Mouse (Mus musculus) brain, embryonic 14.5 days (tissue): ENCODE measurements around the gene Strbp. TPM values are rescaled to one million over a fixed set of nuclear protein-coding genes. Genes with fewer than 3 reads are reported as not detected.

Source experiments
- DNase-seq: peaks from one replicate; pipeline ENCODE4 v3.0.0-alpha.2; 2011; ENCODE audit warnings: low read depth
- CTCF ChIP-seq: fragments of 200-500 bp; IDR thresholded peaks from 2 replicates; pipeline ENCODE4 v1.5.1; 2012; ENCODE audit warnings: inconsistent platforms, mild to moderate bottlenecking, moderate library complexity, borderline replicate concordance; ENCODE audit not compliant: insufficient read depth, insufficient read length; ENCODE audit errors: extremely low read depth
- POLR2A ChIP-seq: fragments of 200-500 bp; IDR thresholded peaks from 2 replicates; pipeline ENCODE4 v1.6.1; 2012; ENCODE audit warnings: mild to moderate bottlenecking, inconsistent platforms, borderline replicate concordance; ENCODE audit not compliant: poor library complexity, insufficient read depth, insufficient read length, severe bottlenecking; ENCODE audit errors: extremely low read depth
- polyA plus RNA-seq: library from polyadenylated mRNA; depleted of rRNA; stranded (reverse); fragments of >200 nt; gene quantifications from 2 replicates; pipeline ENCODE4 v1.2.3, GENCODE M21; 2012; rRNA removed

Strbp gene
- polyA plus RNA-seq = 63.9 and 79.6 TPM in 2 replicates

GRCm38 (mm10) chr2:37703230-37703954 lies at the start of gene Strbp:
Strbp (minus strand) TSS chr2:37703859.
- DNase-seq = peak; percentile 98
- TF ChIP-seq CTCF = no peak
- TF ChIP-seq POLR2A = peak; percentile 87

DNA sequence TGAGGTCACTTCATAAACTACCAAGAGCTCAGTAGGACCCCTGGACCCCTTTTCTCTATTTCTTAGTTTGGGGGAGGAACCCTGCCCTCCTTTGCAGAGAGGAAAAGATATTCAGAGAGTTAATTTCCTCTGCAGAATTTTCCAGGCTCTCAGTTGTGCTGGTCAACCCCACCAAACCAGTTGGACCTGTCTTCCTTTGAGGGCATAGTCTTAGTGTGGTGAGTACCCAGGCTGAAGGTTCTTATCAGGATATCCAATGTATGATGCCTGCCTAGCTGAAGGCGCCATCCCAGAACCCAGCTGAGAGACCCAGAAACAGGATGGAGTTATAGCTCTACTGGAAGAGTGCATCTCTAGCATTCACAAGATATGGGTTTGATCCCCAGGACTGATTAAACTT lies 47.5 kb upstream of the Strbp start:
- TF ChIP-seq CTCF (no peak), POLR2A (no peak)

GRCm38 (mm10) chr2:37749323-37749722 lies 45.7 kb upstream of the Strbp start:
- no peak for TF ChIP-seq POLR2A
- TF ChIP-seq CTCF = no peak
- no peak for DNase-seq

More for the DNA sequence above, 47.5 kb upstream of the Strbp start:
- DNase-seq = no peak

- peak; percentile 69 for DNase-seq
- TF ChIP-seq CTCF (no peak), POLR2A (no peak)
These were observed 44.9 kb upstream of the Strbp start for GRCm38 (mm10) chr2:37748442-37749066.

DNA sequence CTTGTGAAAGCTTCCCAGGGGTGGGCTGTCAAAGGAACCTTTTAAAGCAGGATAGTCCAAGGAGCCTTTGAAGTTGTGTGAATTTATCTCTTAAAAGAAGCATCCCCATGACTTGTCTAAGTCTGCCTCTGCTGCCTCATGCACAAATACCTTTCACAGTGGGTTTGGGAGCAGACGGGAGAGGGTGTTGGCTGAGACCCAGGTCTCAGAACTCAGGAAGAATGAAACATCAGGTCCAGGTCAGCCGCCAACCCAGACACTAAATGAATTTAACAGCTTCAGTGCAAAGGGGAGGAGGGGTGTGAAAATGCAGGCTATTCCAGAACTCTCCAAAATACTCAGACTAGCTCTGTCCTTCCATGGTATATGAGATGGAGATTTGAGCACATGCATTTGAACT lies 44.2 kb upstream of the Strbp start:
- peak; percentile 70 for DNase-seq
- TF ChIP-seq CTCF (no peak), POLR2A (no peak)

DNA sequence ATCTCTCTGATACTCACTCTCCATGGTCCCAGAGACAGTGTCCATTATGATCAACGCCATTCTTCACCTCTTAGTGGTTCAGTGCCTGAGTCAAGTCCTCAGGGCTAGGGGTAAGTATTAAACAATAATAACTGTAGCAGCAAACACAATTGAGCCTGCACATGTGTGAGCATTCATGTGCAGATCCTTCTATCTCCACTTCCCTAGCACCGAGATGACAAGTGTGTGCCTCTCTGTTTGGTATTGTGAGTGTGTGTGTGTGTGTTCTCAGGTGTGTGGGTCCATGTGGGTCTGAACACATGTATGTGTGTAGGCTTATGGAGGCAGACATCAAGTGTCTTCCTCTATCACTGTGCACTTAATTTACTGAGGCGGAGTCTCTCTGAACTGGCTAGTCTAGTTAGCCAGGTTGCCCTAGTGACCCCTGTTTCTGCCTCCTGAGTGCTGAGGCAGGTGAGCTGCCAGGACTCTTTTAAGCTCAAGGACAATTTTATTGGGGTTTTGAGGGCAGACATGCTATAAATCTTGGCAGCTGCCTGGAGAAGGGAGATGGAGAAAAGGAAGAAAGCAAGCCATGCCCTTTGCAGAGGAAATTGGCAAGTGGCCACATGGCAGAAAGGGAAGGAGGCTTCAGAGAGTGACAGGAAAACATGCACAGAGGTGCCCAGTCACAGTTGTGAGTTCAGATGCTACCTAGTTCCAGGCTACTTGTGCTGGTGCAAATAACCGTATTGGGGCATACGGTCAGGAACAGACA lies 42.8 kb upstream of the Strbp start:
- TF ChIP-seq POLR2A (no peak), CTCF (no peak)

DNA sequence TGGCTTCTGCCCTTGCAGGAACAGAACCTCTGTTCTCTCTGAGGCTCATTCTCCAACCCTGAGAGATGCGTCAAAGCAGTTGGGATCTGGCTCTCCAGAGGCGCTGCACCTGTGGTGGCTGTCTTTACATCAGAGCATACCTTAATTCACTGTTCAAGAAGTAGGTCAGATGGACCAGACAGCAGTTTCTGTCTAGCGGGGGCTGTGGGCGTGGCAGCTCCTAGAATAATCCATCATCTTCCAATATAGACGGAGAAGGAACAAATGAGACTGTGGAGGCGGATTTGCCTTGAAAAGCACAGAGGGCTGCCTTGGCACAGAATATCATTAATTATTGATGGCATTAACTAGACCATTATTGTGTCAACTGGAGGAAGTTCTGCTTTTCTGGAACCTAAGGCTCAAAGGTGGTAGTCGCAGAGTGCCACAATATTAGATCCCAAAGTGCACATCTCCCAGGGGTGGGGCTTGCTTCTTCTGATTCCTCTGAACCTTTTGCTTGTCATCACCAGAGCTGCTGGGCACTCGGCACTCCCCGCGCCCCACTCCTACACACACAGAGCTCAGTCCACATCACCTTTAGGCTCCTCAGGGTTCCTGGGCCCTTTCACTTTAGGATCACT lies 41.2 kb upstream of the Strbp start:
- no peak for DNase-seq
- TF ChIP-seq CTCF (no peak), POLR2A (no peak)

More for the DNA sequence above, 42.8 kb upstream of the Strbp start:
- no peak for DNase-seq

DNA sequence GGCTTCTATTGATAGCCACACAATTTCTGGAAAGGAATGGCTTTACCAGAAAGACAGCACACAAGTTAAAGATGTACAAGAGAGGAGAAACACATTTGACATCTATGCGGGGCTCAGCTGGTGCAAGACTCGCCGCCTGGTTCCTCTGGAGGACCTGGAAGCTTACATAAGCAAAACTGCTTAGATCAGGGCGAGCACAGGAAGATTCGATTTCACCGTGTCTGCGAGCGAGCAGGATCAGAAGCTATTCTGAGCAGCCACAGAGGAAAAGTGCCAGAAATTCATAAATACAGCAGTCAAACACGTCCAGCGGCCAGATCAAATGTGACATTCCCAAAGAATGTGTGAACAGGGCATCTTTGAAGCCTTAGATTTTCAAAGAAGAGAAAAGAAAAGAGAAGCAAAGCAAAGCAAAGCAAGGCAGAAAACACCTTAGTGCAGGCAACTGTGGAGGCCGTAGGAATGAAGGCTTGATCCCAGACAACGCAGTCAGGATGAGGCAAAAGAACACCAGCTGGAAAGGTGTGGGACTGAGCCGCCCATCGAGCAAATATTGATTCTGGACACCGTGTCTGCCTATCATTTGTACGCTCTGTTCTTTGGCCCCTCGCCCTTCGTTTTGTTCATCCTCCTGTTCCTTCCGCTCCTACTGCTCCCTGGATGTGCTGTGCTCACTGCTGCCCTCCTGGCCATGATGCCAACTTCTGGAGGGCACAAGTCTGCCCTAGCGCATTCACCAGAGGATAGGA lies 38.3 kb upstream of the Strbp start:
- DNase-seq = peak; percentile 67
- no peak for TF ChIP-seq CTCF
- TF ChIP-seq POLR2A = no peak

GRCm38 (mm10) chr2:37735807-37736188 lies 32.1 kb upstream of the Strbp start:
- TF ChIP-seq CTCF = no peak
- TF ChIP-seq POLR2A = no peak
- DNase-seq = no peak

- DNase-seq = peak; percentile 67
- no peak for TF ChIP-seq POLR2A
- no peak for TF ChIP-seq CTCF
These were observed 31.5 kb upstream of the Strbp start for GRCm38 (mm10) chr2:37734979-37735806.
